Mouse (Mus musculus): ENCODE measurements around the gene Mus81. TPM values are rescaled to one million over a fixed set of nuclear protein-coding genes. Genes with fewer than 3 reads are reported as not detected.
A peak's percentile ranks its signal among the peaks of the same experiment; 100 is the strongest.
"Not testable (repeated sequence)": the region's sequence is repeated elsewhere in the genome, so short reads cannot be mapped to it uniquely, and the experiment has no call there.

Gene Mus81
- polyA plus RNA-seq, 3 experiments from 2014 or later: 34.4 to 61.6 (median 36.6) TPM

GRCm38 (mm10) chr19:5490898-5491708, 2.9 kb upstream of the Mus81 start:
- peak; percentile 42 for ATAC-seq

GRCm38 (mm10) chr19:5490313-5490897, 2.2 kb upstream of the Mus81 start, which contains the start of gene Cfl1:
Cfl1 (plus strand) TSS chr19:5490455.
- peak; percentile 57 for ATAC-seq

- not testable (repeated sequence) for ATAC-seq
Observed at GRCm38 (mm10) chr19:5489721-5490120, 1.5 kb upstream of the Mus81 start.

GRCm38 (mm10) chr19:5488878-5489571, 823 bp upstream of the Mus81 start:
- ATAC-seq: peak; percentile 69

- ATAC-seq: no peak
Observed at GRCm38 (mm10) chr19:5486771-5487170, 1.4 kb downstream of the Mus81 start.

GRCm38 (mm10) chr19:5486286-5486685, 1.9 kb downstream of the Mus81 start:
- ATAC-seq: no peak

- ATAC-seq: no peak
Observed at GRCm38 (mm10) chr19:5485821-5486220, 2.4 kb downstream of the Mus81 start.

GRCm38 (mm10) chr19:5485371-5485770, 2.8 kb downstream of the Mus81 start:
- no peak for ATAC-seq

- ATAC-seq: no peak
Observed at GRCm38 (mm10) chr19:5484496-5484895, 3.7 kb downstream of the Mus81 start.

GRCm38 (mm10) chr19:5483386-5484359, 4.5 kb downstream of the Mus81 start:
- ATAC-seq: no peak

GRCm38 (mm10) chr19:5481398-5481797, 6.8 kb downstream of the Mus81 start:
- no peak for ATAC-seq

- ATAC-seq: no peak
Observed at GRCm38 (mm10) chr19:5480016-5480415, 8.2 kb downstream of the Mus81 start.

GRCm38 (mm10) chr19:5477668-5478300, 10.4 kb downstream of the Mus81 start:
- no peak for ATAC-seq

GRCm38 (mm10) chr19:5477004-5477667, 11.1 kb downstream of the Mus81 start:
- ATAC-seq: no peak

GRCm38 (mm10) chr19:5475069-5475714, 13.0 kb downstream of the Mus81 start:
- ATAC-seq: no peak

GRCm38 (mm10) chr19:5474281-5475068, 13.7 kb downstream of the Mus81 start:
- ATAC-seq: no peak

GRCm38 (mm10) chr19:5473720-5474119, 14.5 kb downstream of the Mus81 start, which contains the start of gene Efemp2:
Efemp2 (plus strand) TSS chr19:5473954.
- ATAC-seq: peak; percentile 43

- ATAC-seq: no peak
Observed at GRCm38 (mm10) chr19:5472857-5473256, 15.3 kb downstream of the Mus81 start.

- ATAC-seq: no peak
Observed at GRCm38 (mm10) chr19:5471846-5472245, 16.4 kb downstream of the Mus81 start.

GRCm38 (mm10) chr19:5468374-5468773, 19.8 kb downstream of the Mus81 start, which contains the start of gene Ctsw:
Ctsw (minus strand) TSS chr19:5468507.
- peak; percentile 87 for ATAC-seq

Measured in inflammation-experienced regulatory T-cells, adult 6 months (primary cell).